Mouse (Mus musculus) erythroblast, embryonic 14.5 days (primary cell): Measurements from ENCODE around the gene Tmem136.

Source experiments
- GATA1 ChIP-seq: IDR thresholded peaks from 2 replicates; pipeline ENCODE4 v1.6.1; 2012; ENCODE audit warnings: low read length, inconsistent platforms, mixed read lengths
- TAL1 ChIP-seq: IDR thresholded peaks from 3 replicates; pipeline ENCODE4 v1.6.1; 2012; ENCODE audit warnings: low read length, inconsistent platforms, mixed read lengths

DNA sequence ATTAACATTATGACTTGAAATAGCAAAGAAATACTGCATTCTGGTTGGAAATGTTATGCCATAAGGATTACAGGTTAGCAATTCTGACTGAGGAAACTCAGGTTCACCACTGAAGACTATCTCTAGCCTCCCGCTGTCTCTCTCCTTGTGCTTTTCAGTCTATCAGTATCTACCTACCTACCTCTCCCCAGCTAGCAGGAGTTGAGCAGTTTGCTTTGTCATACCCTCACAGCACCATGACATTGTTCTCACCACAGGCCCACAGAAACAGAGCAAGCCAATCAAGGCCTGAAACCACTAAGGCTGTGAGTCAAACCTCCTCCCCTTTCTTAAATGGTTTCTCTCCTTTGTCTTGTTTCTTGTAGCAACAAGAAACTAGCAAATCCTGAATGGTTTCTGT, 41.8 kb downstream of the Tmem136 start:
- no peak for TF ChIP-seq GATA1
- TF ChIP-seq TAL1, result no peak
